Mouse (Mus musculus): ENCODE results near the gene Espn. TPM values are rescaled to one million over a fixed set of nuclear protein-coding genes. Genes with fewer than 3 reads are reported as not detected.
A peak's percentile ranks its signal among the peaks of the same experiment; 100 is the strongest.

The Espn gene
- under 1 TPM; 0.57 to 0.94 TPM for total RNA-seq (2021)
- long read RNA-seq, experiment 1, partial matches to known transcripts = 1 of 1 reads
- long read RNA-seq, experiment 1, other reads (novel, unspliced or antisense) = 0 of 1 reads
- long read RNA-seq, experiment 2 = 0 reads

GRCm38 (mm10) chr4:152151966-152152544 lies at the start of gene Espn:
Gene Espn, minus strand, starts transcription at chr4:152152371.
- DNase-seq (ENCODE audit: low spot score in 2 of 2) = no peak

DNA sequence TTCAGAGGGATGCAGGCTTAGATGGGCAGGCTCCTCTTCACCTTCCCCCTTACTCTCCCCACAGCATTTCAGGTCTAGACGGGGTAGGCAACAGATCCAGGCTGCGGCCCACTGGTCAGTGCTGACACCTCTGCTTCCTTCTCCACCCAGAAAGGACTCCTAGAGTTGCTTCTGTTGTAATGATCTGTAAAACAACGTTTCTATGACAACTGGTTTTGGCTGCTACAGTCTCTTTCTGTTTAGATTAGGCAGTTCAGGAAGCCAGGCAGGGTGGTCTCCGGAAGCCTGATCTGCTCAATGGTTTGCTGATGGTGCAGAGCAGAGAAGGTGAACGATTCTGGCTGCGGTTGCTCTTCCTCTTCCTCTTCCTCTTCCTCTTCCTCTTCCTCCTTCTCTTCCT lies 49.3 kb upstream of the Espn start:
- DNase-seq (ENCODE audit: low spot score in 2 of 2) = no peak

- DNase-seq (ENCODE audit: low spot score in 2 of 2) = no peak
These were observed 47.4 kb upstream of the Espn start for GRCm38 (mm10) chr4:152199617-152200016.

DNA sequence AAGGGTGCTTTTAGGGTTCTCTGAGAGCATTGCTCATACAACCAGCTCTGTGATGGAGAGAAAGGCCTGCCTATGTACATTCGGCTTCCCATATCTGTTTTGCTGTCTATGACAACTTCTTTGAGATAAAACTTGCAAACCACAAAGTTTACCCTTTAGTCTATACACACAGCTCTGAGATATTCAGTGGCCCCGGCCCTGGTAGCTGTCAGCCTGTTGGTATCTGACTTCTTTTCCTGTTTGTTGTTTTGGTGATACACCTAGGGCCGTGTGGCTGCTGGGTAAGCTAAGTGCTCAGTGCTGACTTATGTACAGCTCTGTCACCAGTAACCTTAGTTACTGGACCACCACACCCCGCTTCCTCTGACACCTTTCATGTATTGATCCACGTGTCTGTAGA lies 45.4 kb upstream of the Espn start:
- DNase-seq (ENCODE audit: low spot score in 2 of 2) = no peak

- no peak for DNase-seq (ENCODE audit: low spot score in 2 of 2)
These were observed 44.1 kb upstream of the Espn start for GRCm38 (mm10) chr4:152196276-152196675.

GRCm38 (mm10) chr4:152194476-152195175 lies 42.5 kb upstream of the Espn start:
- no peak for DNase-seq (ENCODE audit: low spot score in 2 of 2)

- DNase-seq (ENCODE audit: low spot score in 2 of 2) = no peak
These were observed 40.4 kb upstream of the Espn start for GRCm38 (mm10) chr4:152192569-152192968.

- no peak for DNase-seq (ENCODE audit: low spot score in 2 of 2)
These were observed 38.5 kb upstream of the Espn start for GRCm38 (mm10) chr4:152190701-152191100.

DNA sequence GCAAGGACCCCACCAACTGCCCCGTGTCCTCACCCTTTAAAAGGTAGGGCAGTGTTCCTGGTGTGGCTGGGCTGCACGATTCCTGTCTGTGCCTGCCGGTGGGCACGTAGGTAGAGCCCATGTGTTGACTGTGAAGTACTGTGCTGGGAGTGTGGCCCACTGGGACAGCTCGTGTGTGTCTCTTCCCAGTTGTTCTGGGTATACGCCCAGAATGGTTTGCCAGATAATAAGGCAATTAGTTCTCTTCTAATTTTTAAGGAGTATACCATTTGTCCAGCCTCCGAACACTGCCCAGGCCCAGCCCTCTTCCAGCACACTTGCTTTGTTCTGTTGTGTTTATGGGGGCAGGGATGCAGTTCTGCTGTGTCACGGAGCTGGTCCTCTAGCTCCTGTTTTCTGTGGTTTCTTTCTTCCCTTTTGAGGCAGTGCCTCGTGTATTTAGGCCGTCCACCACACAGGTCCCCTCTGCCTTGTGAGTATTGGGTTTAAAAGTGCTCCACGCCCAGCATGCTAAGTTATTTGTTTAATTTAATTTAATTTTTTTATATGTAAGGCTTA lies 38.0 kb upstream of the Espn start:
- no peak for DNase-seq (ENCODE audit: low spot score in 2 of 2)

DNA sequence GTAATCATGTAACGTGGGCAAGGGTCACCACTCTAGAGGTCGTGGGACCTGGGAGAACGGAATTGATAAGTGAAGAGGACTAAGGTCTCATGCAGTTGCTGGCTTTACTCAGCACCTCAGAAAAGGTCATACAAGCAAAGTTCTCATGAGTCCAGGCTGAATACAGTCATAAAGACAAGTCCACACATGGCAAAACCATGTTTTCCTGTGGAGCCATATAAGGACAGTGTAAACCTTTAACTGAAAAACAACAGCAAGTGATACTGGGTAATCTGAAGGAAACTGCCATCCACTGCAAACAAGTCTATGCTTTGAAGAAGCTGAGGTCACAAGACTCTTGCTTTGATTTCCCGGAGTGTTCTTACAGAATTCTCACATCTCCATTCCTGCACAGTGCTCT lies 37.5 kb upstream of the Espn start:
- no peak for DNase-seq (ENCODE audit: low spot score in 2 of 2)

DNA sequence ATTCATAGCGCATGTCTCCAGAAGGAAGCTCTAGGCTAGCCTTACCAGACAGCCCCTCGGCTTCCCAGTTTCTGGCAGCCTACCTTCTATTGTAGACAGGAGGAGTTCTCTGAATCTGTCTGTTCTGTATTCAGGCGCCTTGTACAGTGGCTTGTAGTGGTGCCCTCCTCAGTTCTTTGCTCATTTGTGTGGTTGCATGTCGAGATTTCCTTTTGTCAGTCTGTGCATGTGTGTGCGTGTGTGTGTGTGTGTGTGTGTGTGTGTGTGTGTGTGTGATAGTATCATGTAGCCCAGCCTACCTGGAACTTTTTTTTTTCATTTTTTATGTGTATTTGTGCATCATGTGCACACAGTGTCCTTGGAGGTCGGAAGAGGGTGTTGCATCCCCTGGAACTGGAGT lies 36.9 kb upstream of the Espn start:
- no peak for DNase-seq (ENCODE audit: low spot score in 2 of 2)

DNA sequence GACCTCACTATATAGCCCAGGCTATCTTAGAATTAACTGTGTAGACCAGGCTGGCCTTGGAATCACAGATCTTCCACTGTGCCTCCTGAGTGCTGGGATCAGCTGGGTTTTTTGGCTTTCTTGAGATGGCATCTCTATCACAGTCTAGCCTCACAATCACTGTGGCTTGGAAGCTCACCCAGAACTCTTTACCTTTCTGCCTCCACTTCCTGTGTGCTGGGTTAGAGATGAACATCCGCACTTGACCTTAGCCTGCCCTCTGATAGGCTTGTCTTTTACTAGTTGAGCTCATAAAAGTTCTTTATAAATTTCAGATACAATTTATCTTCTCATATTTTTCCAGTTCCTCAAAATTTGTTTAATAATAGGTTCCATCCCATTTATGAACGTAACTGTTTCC lies 36.5 kb upstream of the Espn start:
- DNase-seq (ENCODE audit: low spot score in 2 of 2) = no peak

GRCm38 (mm10) chr4:152187142-152187541 lies 35.0 kb upstream of the Espn start:
- DNase-seq (ENCODE audit: low spot score in 2 of 2) = no peak

DNA sequence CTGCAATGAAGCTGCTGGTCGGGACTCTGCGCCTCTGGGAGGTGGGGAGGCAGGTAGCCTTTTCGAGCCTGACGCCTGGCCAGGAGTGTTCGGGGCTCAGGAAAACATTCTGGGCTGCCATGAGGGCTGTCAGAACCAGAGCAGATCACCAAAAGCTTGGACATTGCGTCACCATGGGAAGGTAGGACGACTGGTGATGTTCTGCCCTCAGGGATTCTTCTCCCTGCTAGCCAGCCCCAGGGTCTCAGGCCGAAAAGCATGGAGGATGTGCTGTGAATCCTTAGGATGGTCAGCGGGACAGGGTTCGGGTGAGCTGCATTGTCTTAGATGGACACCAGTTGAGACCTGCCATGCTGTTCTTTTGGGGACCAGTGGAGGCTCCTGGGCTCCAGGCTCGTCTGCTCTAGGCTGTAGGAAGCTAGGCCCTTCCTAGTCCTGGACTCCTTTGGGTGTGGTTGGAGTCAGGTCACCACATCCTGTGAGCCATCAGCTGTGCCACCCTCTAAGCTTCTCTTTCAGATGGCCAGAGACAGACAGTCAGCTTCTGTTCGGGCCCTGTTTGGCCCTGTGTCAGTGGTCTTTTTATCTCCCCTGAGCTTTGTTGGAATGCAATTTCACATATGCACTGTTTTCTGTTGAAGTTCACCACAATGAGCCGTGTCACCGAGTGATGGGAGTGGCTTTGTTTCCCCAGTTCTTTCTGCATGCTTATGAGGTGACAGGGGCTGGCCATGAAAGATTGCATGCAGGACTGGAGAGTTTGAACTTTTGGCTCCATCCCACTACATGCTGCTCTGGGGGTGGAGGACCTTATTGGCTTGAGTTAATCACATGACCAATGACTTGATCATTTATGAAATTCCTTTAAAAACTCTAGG lies 34.3 kb upstream of the Espn start:
- no peak for DNase-seq (ENCODE audit: low spot score in 2 of 2)

DNA sequence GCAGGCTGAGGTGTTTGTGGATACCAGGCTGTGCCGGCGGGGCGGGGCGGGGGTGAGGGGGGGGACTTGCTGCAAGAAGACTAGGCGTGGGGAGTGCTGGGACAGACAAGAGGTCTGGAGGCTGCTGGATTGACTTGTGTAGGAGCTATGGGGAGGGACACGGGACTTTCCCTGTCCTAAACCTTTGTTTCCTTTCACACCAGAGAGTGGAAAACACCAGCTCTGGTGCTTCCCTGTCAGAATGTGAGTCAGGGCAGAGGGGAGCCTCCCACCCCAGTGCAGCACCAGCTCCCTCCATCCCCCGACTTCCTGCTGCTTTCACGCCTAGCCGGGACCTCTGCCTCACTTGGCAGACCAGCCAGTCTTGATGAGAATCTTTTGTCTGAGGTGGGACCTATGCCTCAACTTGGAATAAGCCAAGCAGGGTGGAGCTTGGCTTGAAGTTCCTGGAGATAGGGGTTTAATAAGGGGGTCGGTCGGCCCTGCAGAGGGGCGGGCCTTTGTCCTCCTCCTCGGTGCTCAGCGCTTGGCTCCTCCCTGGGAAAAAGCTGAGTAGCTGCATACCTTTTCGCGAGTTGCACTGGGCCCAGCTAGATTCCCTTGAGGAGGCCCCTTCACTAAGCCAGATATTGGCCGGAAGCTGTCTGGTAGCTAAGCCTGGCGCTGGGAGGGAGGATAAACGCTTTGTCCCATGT lies 33.5 kb upstream of the Espn start:
- no peak for DNase-seq (ENCODE audit: low spot score in 2 of 2)

GRCm38 (mm10) chr4:152185137-152185509 lies 33.0 kb upstream of the Espn start:
- DNase-seq (ENCODE audit: low spot score in 2 of 2) = no peak

DNA sequence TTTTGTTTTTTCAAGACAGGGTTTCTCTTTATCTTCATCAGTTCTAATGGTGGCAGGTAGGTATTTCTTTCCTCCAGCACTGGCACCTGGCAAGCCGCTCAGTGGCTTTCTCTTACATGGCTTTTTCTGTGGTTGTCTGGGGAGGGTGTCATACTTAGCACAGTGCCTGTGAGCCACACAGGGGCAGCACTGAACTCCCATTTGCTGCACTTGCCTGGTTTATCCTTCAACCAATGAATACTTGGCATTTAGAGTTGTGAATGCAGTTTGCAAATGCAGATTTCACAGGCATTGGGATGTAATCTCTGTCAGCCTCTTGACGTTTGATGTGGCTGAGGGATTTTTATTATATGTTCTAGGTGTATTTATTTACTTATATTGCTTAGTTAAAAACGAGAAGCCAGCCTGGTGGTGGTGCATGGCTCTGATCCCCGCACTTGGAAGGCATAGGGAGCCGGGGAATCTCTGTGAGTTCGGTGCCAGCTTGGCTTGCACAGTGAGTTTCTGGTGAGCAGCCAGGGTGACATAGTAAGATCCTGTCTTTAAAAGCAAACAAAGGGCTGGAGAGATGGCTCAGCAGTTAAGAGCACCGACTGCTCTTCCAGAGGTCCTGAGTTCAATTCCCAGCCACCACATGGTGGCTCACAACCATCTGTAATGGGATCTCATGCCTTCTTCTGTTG lies 32.3 kb upstream of the Espn start:
- peak in 1 of 2 experiments; percentile 53 for DNase-seq (ENCODE audit: low spot score in 2 of 2)

DNA sequence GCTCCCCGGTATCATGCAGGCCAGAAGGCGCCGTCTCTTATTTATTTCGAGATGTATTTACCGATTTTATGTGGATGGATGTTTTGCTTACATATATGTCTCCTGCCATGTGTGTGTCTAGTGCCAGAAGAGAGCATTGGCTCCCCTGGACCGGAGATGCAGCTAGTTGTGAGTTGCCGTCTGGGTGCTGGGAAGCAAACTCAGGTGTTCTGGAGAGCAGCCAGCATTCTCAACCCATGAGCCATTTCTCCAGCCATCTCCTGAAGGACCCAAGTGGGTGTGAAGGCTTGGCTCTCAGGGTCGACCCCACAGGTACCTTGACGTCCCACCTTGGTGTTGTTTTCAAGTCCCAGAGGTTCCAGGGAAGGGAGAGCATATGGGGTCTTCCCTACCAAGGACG lies 30.0 kb upstream of the Espn start:
- DNase-seq (ENCODE audit: low spot score in 2 of 2) = no peak

GRCm38 (mm10) chr4:152179946-152180660 lies 27.9 kb upstream of the Espn start:
- no peak for DNase-seq (ENCODE audit: low spot score in 2 of 2)

All from layer of hippocampus, postnatal 14 days (tissue).